Mouse (Mus musculus) midbrain, embryonic 16.5 days (tissue): ENCODE data around the gene Smarca4. TPM values are rescaled to one million over a fixed set of nuclear protein-coding genes. Genes with fewer than 3 reads are reported as not detected.

Source experiments
- ATAC-seq: fragments of 200-750 bp; cut with Nextera tagmentation; 2 replicates; pipeline ENCODE4 v1.8.0; 2017; ENCODE audit warnings: moderate TSS enrichment
- H3K27ac ChIP-seq: fragments of 300-500 bp; sonication (generic); 2 replicates; pipeline ENCODE4 v1.5.1; 2014; ENCODE audit warnings: mild to moderate bottlenecking, low read length, mixed read lengths
- H3K27me3 ChIP-seq: fragments of 300-500 bp; sonication (generic); 2 replicates; pipeline ENCODE4 v1.6.1; 2014; ENCODE audit warnings: low read depth, low read length, mixed read lengths; ENCODE audit not compliant: control insufficient read depth, insufficient read depth
- H3K36me3 ChIP-seq: fragments of 300-500 bp; sonication (generic); 2 replicates; pipeline ENCODE4 v1.6.1; 2014; ENCODE audit warnings: mild to moderate bottlenecking, low read length, moderate library complexity, mixed read lengths; ENCODE audit not compliant: control insufficient read depth, insufficient read depth
- H3K4me1 ChIP-seq: fragments of 300-500 bp; sonication (generic); 2 replicates; pipeline ENCODE4 v1.6.1; 2014; ENCODE audit warnings: mild to moderate bottlenecking, low read length, mixed read lengths; ENCODE audit not compliant: control insufficient read depth, insufficient read depth
- H3K4me2 ChIP-seq: fragments of 300-500 bp; sonication (generic); 2 replicates; pipeline ENCODE4 v1.6.1; 2014; ENCODE audit warnings: mild to moderate bottlenecking, low read length, mixed read lengths
- H3K4me3 ChIP-seq: fragments of 300-500 bp; sonication (generic); 2 replicates; pipeline ENCODE4 v1.5.1; 2014; ENCODE audit warnings: low read depth, mild to moderate bottlenecking, low read length, moderate library complexity, mixed read lengths
- H3K9ac ChIP-seq: fragments of 300-500 bp; sonication (generic); 2 replicates; pipeline ENCODE4 v1.6.1; 2014; ENCODE audit warnings: low read depth, low read length, mixed read lengths
- H3K9me3 ChIP-seq: fragments of 300-500 bp; sonication (generic); replicated peaks from 2 replicates; pipeline ENCODE4 v1.6.1; 2014; ENCODE audit warnings: mild to moderate bottlenecking, low read length, mixed read lengths; ENCODE audit not compliant: control insufficient read depth, poor library complexity, severe bottlenecking
- WGBS: fragments of 180-500 bp; shearing (Covaris S2); extraction: QIAGEN DNeasy Blood & Tissue Kit; methylation state at CpG from one replicate; pipeline ENCODE4 v1.1.7; 2014; 5-methylcytosine and 5-hydroxymethylcytosine counted together
- polyA plus RNA-seq: library from polyadenylated mRNA; unstranded; fragments of >200 nt; fragmentation: Nextera tagmentation; extraction: Ambion mirVana; gene quantifications from 2 replicates; pipeline ENCODE4 v1.2.1, GENCODE M21; 2015

Smarca4 gene
- polyA plus RNA-seq, 1 experiment from 2014 or later: 129 TPM

DNA sequence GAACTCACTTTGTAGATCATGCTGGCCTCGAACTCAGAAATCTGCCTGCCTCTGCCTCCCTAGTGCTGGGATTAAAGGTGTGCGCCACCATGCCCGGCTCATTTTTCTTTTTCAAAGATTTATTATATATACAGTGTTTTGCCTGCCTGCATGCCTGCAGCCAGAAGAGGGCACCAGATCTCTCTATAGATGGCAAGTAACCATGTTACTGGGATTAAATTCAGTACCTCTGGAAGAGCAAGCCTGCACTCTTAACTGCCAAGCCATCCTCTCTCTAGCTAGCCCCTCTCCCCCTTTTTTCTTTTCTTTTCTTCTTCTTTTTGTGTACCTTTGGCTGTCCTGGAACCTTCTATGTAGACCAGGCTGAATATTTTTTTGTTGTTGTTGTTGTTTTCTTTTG is 14.7 kb downstream of the Smarca4 start:
- no peaks in the 10 kb centered on the region for H3K9me3 ChIP-seq
- ATAC-seq: no peak
- H3K4me3 ChIP-seq: no peak overlapping the region
- H3K4me2 ChIP-seq: no peak overlapping the region
- no peak overlapping the region for H3K27ac ChIP-seq
- no peaks in the 10 kb centered on the region for H3K4me1 ChIP-seq
- no peak overlapping the region for H3K9ac ChIP-seq
- no peaks in the 10 kb centered on the region for H3K27me3 ChIP-seq
- peaks cover 9% of the 10 kb centered on the region for H3K36me3 ChIP-seq
- WGBS: 82% methylated on average over 3 of the region's 3 CpGs

DNA sequence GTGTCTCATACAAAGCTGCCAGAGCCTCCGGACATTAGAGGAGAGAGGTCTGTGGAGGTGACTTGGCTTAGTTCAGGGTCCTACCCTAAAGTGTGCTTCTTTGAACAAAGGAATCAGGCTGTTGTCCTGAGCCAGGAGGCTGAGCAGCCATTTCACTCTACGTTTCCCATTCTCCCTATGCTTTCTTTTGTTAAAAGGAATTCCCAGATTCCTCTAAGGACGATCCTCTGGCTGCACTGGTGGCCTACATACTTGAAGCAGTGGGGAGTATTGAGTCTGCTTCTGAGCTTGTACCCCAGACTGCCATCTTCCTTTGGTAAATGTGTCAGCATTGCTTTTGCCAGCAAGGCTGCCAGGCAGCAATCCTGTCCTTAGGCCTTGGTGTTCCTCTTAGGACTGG is 17.1 kb downstream of the Smarca4 start:
- ATAC-seq: no peak
- 57% methylated on average over 3 of the region's 3 CpGs for WGBS
- Histone ChIP-seq H3K27ac (no peak overlapping the region), H3K36me3 (peaks cover 29% of the 10 kb centered on the region), H3K9ac (no peak overlapping the region), H3K4me1 (no peaks in the 10 kb centered on the region), H3K4me3 (no peak overlapping the region), H3K4me2 (no peak overlapping the region), H3K27me3 (no peaks in the 10 kb centered on the region), H3K9me3 (no peaks in the 10 kb centered on the region)

DNA sequence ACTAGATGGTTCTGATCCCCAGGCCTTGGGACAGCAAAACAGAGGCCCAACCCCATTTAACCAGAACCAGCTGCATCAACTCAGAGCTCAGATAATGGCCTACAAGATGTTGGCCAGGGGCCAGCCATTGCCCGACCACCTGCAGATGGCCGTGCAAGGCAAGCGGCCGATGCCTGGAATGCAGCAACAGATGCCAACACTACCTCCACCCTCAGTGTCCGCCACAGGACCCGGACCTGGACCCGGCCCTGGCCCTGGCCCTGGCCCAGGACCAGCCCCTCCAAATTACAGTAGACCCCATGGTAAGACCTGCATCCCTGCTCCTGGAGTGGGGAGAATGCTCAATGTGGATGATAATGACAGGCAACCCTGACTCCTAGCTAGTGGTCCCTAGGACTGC is 19.7 kb downstream of the Smarca4 start:
- no peak for ATAC-seq
- peaks cover 46% of the 10 kb centered on the region for H3K36me3 ChIP-seq

DNA sequence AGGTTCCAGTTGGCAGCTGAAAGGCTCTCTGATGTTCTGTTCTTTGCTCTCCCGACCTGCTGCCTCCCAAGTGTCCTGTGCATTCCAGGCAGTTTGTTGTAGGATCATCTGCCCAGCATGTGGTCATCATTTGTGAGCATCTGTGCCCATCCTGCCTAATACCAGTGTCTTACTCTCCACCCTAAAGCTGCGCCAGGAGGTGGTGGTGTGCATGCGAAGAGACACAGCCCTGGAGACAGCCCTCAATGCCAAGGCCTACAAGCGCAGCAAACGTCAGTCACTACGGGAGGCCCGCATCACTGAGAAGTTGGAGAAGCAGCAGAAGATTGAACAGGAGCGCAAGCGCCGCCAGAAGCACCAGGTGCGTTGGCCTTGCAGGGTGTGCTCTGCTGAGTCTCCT is 23.1 kb downstream of the Smarca4 start:
- Histone ChIP-seq H3K4me1 (no peaks in the 10 kb centered on the region), H3K27me3 (no peaks in the 10 kb centered on the region), H3K4me2 (no peak overlapping the region), H3K4me3 (no peak overlapping the region), H3K9me3 (no peaks in the 10 kb centered on the region), H3K27ac (no peak overlapping the region), H3K36me3 (peaks cover 75% of the 10 kb centered on the region), H3K9ac (no peak overlapping the region)
- ATAC-seq: no peak
- 97% methylated on average over 11 of the region's 11 CpGs for WGBS

More for the DNA sequence above, 19.7 kb downstream of the Smarca4 start:
- Histone ChIP-seq H3K4me3 (no peak overlapping the region), H3K9ac (no peak overlapping the region), H3K4me2 (no peak overlapping the region), H3K9me3 (no peaks in the 10 kb centered on the region), H3K27ac (no peak overlapping the region), H3K27me3 (no peaks in the 10 kb centered on the region), H3K4me1 (no peaks in the 10 kb centered on the region)
- WGBS: 58% methylated on average over 7 of the region's 7 CpGs

DNA sequence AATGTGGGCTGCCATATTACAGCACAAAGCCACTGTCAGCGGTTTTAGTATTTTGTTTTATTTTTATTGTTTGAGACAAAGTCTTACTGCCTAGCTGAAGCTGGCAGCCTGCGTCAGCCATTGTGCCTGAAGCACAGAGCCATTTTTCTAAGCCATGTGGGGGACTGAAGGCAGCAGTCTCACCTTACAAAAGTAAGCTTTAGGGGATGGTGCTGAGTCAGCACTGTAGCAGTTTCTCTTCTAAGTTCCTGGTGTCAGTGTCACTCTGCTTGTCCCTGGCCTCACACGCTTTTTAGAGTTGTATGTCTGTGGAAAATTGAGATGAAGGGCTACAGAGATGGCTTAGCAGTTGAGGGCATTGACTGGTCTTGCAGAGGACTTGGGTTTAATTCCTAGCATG is 30.4 kb downstream of the Smarca4 start:
- H3K27me3 ChIP-seq: no peaks in the 10 kb centered on the region
- ATAC-seq: no peak
- H3K27ac ChIP-seq: no peak overlapping the region
- no peak overlapping the region for H3K4me3 ChIP-seq
- H3K36me3 ChIP-seq: peaks cover 41% of the 10 kb centered on the region
- H3K9ac ChIP-seq: no peak overlapping the region
- H3K4me2 ChIP-seq: no peak overlapping the region
- 98% methylated on average over 3 of the region's 3 CpGs for WGBS
- H3K4me1 ChIP-seq: no peaks in the 10 kb centered on the region
- no peaks in the 10 kb centered on the region for H3K9me3 ChIP-seq

DNA sequence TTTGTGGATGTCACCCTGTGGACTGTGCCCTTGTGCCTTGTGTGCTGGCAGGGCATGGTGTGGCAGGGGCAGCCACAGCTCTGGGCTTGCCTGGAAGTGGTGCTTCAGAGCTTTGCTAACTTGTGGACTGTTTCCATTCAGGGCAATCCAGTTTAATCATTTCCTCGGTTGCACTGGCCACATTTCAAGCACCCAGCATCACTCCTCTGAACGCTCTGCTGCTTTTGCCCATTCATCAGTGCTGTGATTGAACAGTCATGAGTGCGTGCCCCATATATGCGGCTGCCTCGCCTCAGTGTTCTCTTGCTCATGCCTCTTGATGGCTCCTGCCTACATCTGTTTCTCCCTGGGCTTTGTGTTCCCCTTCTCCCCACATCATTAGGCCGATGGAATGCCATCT is 31.8 kb downstream of the Smarca4 start:
- no peak for ATAC-seq
- H3K9ac ChIP-seq: no peak overlapping the region
- no peaks in the 10 kb centered on the region for H3K4me1 ChIP-seq
- peaks cover 28% of the 10 kb centered on the region for H3K36me3 ChIP-seq
- no peaks in the 10 kb centered on the region for H3K27me3 ChIP-seq
- H3K4me2 ChIP-seq: no peak overlapping the region
- no peak overlapping the region for H3K4me3 ChIP-seq
- no peaks in the 10 kb centered on the region for H3K9me3 ChIP-seq
- 96% methylated on average over 6 of the region's 6 CpGs for WGBS
- H3K27ac ChIP-seq: no peak overlapping the region

DNA sequence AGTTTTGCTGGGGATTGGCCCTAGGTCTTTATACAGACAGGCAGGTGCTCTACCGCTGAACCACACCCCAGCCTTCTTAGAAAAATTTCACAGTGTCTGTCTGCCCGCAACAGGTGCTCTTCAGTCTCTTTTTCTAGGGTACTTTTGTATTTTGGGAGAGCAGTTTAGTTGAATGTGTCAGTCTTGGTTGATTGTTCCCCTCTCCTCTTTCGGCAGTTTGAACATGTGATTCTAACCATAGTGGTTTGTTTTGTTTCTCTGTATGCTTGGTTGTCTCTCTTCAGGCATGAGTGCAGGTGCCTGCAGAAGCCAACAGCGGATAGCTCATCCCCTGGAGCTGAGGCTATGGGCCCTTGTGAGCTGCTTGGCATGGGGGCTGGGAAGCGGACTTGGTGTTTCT is 36.3 kb downstream of the Smarca4 start:
- 81% methylated on average over 5 of the region's 5 CpGs for WGBS

DNA sequence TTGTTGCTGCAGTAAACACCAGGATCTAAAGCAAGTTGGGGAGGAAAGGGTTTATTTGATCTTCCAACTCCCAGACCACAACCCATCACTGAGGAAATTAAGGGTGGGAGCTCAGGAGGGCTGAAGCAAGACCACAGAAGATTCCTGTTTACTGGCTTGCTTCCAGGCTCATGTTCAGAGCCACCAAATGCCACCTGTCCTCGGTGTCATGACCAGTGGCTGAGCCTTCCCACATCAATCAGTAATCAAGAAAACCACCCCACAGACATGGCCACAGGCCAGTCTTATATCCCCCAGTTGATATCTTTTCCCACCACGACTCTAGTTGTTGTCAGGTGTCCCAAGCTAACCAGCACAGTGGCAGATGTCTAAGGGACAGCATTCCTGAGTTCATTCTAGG is 37.3 kb downstream of the Smarca4 start:
- H3K4me3 ChIP-seq: no peak overlapping the region
- H3K36me3 ChIP-seq: peaks cover 6% of the 10 kb centered on the region
- no peaks in the 10 kb centered on the region for H3K9me3 ChIP-seq
- no peaks in the 10 kb centered on the region for H3K27me3 ChIP-seq
- H3K9ac ChIP-seq: no peak overlapping the region
- 93% methylated on average over 2 of the region's 2 CpGs for WGBS
- no peak overlapping the region for H3K4me2 ChIP-seq
- no peaks in the 10 kb centered on the region for H3K4me1 ChIP-seq
- no peak overlapping the region for H3K27ac ChIP-seq
- ATAC-seq: no peak

More for the DNA sequence above, 36.3 kb downstream of the Smarca4 start:
- Histone ChIP-seq H3K27me3 (no peaks in the 10 kb centered on the region), H3K4me3 (no peak overlapping the region), H3K9me3 (no peaks in the 10 kb centered on the region), H3K27ac (no peak overlapping the region), H3K9ac (no peak overlapping the region), H3K4me1 (no peaks in the 10 kb centered on the region), H3K36me3 (peaks cover 15% of the 10 kb centered on the region), H3K4me2 (no peak overlapping the region)
- ATAC-seq: no peak

DNA sequence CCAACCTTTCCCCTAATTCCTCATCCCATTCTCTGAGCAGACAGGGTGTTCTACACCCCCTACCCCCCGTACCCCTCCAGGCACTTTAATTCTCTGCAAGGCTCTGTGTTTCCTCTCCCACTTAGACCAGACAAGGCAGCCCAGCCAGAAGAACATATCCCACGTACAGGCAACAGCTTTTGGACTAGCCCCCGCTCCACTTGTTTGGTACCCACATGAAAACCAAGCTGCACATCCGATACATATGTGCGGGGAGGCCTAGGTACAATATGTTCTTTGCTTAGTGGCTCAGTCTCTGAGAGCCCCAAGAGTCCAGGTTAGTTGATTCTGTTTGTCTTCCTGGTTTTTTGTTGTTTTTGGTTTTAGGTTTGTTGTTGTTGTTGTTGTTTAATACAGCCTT is 46.1 kb downstream of the Smarca4 start:
- Histone ChIP-seq H3K27ac (no peak overlapping the region), H3K4me3 (no peak overlapping the region), H3K9ac (no peak overlapping the region), H3K27me3 (no peaks in the 10 kb centered on the region), H3K4me1 (no peaks in the 10 kb centered on the region), H3K9me3 (no peaks in the 10 kb centered on the region), H3K36me3 (peaks cover 64% of the 10 kb centered on the region), H3K4me2 (no peak overlapping the region)
- 96% methylated on average over 5 of the region's 5 CpGs for WGBS
- ATAC-seq: no peak

DNA sequence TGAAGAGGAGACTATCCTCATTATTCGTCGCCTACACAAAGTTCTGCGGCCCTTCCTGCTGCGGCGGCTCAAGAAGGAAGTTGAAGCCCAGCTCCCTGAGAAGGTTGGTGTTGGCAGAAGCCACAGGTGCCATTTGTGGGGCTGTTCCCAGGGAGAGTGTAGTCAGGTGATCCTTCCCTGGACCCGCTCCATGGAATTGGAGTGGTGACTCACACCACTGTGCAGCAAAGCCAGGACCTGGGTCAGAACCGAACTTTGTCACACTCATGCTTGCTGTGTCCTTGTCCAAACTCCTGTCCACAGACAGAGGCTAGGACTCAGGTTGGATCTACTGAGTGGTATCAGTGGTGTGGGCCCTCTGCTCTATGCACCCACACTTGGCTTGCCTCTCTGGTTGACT is 53.0 kb downstream of the Smarca4 start:
- WGBS: 95% methylated on average over 7 of the region's 7 CpGs
- Histone ChIP-seq H3K4me1 (no peaks in the 10 kb centered on the region), H3K4me2 (no peak overlapping the region), H3K36me3 (peaks cover 75% of the 10 kb centered on the region), H3K27me3 (no peaks in the 10 kb centered on the region), H3K27ac (no peak overlapping the region), H3K9ac (no peak overlapping the region), H3K4me3 (no peak overlapping the region), H3K9me3 (no peaks in the 10 kb centered on the region)
- ATAC-seq: no peak
